Mouse (Mus musculus): ENCODE results near the gene Rpl10a. TPM values are rescaled to one million over a fixed set of nuclear protein-coding genes. Genes with fewer than 3 reads are reported as not detected.

Gene Rpl10a
- polyA plus RNA-seq, 1 experiment from 2014 or later, result 513 TPM

- Histone ChIP-seq H3K4me1 (ENCODE audit: control insufficient read depth in 2 of 2, insufficient read depth in 2 of 2, low read length in 2 of 2) (peaks cover 7 to 22% of the 10 kb centered on the region in 2 experiments), H3K27ac (replicated peaks in 1 of 2; ENCODE audit: control insufficient read depth in 1 of 2, insufficient read depth in 1 of 2, low read depth in 2 of 2, low read length in 2 of 2) (no peak overlapping the region), H3K4me3 (ENCODE audit: control insufficient read depth in 1 of 2, insufficient read depth in 1 of 2, low read depth in 1 of 2, low read length in 2 of 2) (no peak overlapping the region), H3K4me2 (ENCODE audit: low read length) (no peak overlapping the region), H3K36me3 (ENCODE audit: control insufficient read depth, insufficient read depth, low read length) (peaks cover 2% of the 10 kb centered on the region), H3K9me3 (ENCODE audit: control insufficient read depth, low read length) (no peaks in the 10 kb centered on the region), H3K27me3 (ENCODE audit: control insufficient read depth, insufficient read depth, low read length) (no peaks in the 10 kb centered on the region), H3K9ac (ENCODE audit: low read length) (no peak overlapping the region)
- WGBS, result 74% methylated on average over 3 of the region's 3 CpGs
- ATAC-seq (ENCODE audit: insufficient number of reproducible peaks, insufficient read depth, low FRiP score, low read depth), result no peak
Observed at GRCm38 (mm10) chr17:28310831-28311230, 17.4 kb upstream of the Rpl10a start.

GRCm38 (mm10) chr17:28311366-28312132 is 16.7 kb upstream of the Rpl10a start:
- peaks cover 7 to 22% of the 10 kb centered on the region in 2 experiments for H3K4me1 ChIP-seq (ENCODE audit: control insufficient read depth in 2 of 2, insufficient read depth in 2 of 2, low read length in 2 of 2)
- H3K36me3 ChIP-seq (ENCODE audit: control insufficient read depth, insufficient read depth, low read length), result peaks cover 9% of the 10 kb centered on the region
- ATAC-seq (ENCODE audit: insufficient number of reproducible peaks, insufficient read depth, low FRiP score, low read depth), result no peak
- H3K27ac ChIP-seq (replicated peaks in 1 of 2; ENCODE audit: control insufficient read depth in 1 of 2, insufficient read depth in 1 of 2, low read depth in 2 of 2, low read length in 2 of 2), result no peak overlapping the region
- no peak overlapping the region for H3K9ac ChIP-seq (ENCODE audit: low read length)
- no peak overlapping the region for H3K4me3 ChIP-seq (ENCODE audit: control insufficient read depth in 1 of 2, insufficient read depth in 1 of 2, low read depth in 1 of 2, low read length in 2 of 2)
- no peaks in the 10 kb centered on the region for H3K9me3 ChIP-seq (ENCODE audit: control insufficient read depth, low read length)
- H3K27me3 ChIP-seq (ENCODE audit: control insufficient read depth, insufficient read depth, low read length), result no peaks in the 10 kb centered on the region
- 82% methylated on average over 5 of the region's 5 CpGs for WGBS
- H3K4me2 ChIP-seq (ENCODE audit: low read length), result no peak overlapping the region

GRCm38 (mm10) chr17:28312232-28313211 is 15.7 kb upstream of the Rpl10a start:
- peak overlapping the region; percentile 59 for H3K4me2 ChIP-seq (ENCODE audit: low read length)
- H3K9ac ChIP-seq (ENCODE audit: low read length), result peak overlapping the region; percentile 50
- peak overlapping the region; percentile 41 to 86 for H3K4me3 ChIP-seq (ENCODE audit: control insufficient read depth in 1 of 2, insufficient read depth in 1 of 2, low read depth in 1 of 2, low read length in 2 of 2)
- no peaks in the 10 kb centered on the region for H3K27me3 ChIP-seq (ENCODE audit: control insufficient read depth, insufficient read depth, low read length)
- no peaks in the 10 kb centered on the region for H3K9me3 ChIP-seq (ENCODE audit: control insufficient read depth, low read length)
- peaks cover 19% of the 10 kb centered on the region for H3K36me3 ChIP-seq (ENCODE audit: control insufficient read depth, insufficient read depth, low read length)
- no peak for ATAC-seq (ENCODE audit: insufficient number of reproducible peaks, insufficient read depth, low FRiP score, low read depth)
- peaks cover 7 to 22% of the 10 kb centered on the region in 2 experiments for H3K4me1 ChIP-seq (ENCODE audit: control insufficient read depth in 2 of 2, insufficient read depth in 2 of 2, low read length in 2 of 2)
- WGBS, result 22% methylated on average over 17 of the region's 17 CpGs
- H3K27ac ChIP-seq (replicated peaks in 1 of 2; ENCODE audit: control insufficient read depth in 1 of 2, insufficient read depth in 1 of 2, low read depth in 2 of 2, low read length in 2 of 2), result peak overlapping the region in 1 of 2 experiments; percentile 37; a peak in 1 of 4 replicates

GRCm38 (mm10) chr17:28313212-28313879 is 14.9 kb upstream of the Rpl10a start, which contains the start of gene Fance:
Gene Fance, plus strand, starts transcription at chr17:28313519.
- peak within 1 kb of the TSS; percentile 87 for H3K4me2 ChIP-seq (ENCODE audit: low read length)
- no peaks in the 10 kb centered on the region for H3K27me3 ChIP-seq (ENCODE audit: control insufficient read depth, insufficient read depth, low read length)
- no peaks in the 10 kb centered on the region for H3K9me3 ChIP-seq (ENCODE audit: control insufficient read depth, low read length)
- peak within 1 kb of the TSS; percentile 85 to 86 for H3K4me3 ChIP-seq (ENCODE audit: control insufficient read depth in 1 of 2, insufficient read depth in 1 of 2, low read depth in 1 of 2, low read length in 2 of 2)
- peak; percentile 96 for ATAC-seq (ENCODE audit: insufficient number of reproducible peaks, insufficient read depth, low FRiP score, low read depth)
- peak within 1 kb of the TSS; percentile 95 for H3K9ac ChIP-seq (ENCODE audit: low read length)
- peaks cover 6 to 20% of the 10 kb centered on the region in 2 experiments for H3K4me1 ChIP-seq (ENCODE audit: control insufficient read depth in 2 of 2, insufficient read depth in 2 of 2, low read length in 2 of 2)
- H3K27ac ChIP-seq (replicated peaks in 1 of 2; ENCODE audit: control insufficient read depth in 1 of 2, insufficient read depth in 1 of 2, low read depth in 2 of 2, low read length in 2 of 2), result peak within 1 kb of the TSS; percentile 76 to 89
- under 1% methylated on average over 69 of the region's 69 CpGs for WGBS
- peaks cover 27% of the 10 kb centered on the region for H3K36me3 ChIP-seq (ENCODE audit: control insufficient read depth, insufficient read depth, low read length)

GRCm38 (mm10) chr17:28313880-28314225 is 14.4 kb upstream of the Rpl10a start:
- peaks cover 2 to 16% of the 10 kb centered on the region in 2 experiments; a peak in 3 of 4 replicates for H3K4me1 ChIP-seq (ENCODE audit: control insufficient read depth in 2 of 2, insufficient read depth in 2 of 2, low read length in 2 of 2)
- peak; percentile 9; the same call in 1 of the 2 replicates for ATAC-seq (ENCODE audit: insufficient number of reproducible peaks, insufficient read depth, low FRiP score, low read depth)
- under 1% methylated on average over 11 of the region's 11 CpGs for WGBS
- H3K27ac ChIP-seq (replicated peaks in 1 of 2; ENCODE audit: control insufficient read depth in 1 of 2, insufficient read depth in 1 of 2, low read depth in 2 of 2, low read length in 2 of 2), result peak overlapping the region in 1 of 2 experiments; percentile 89; a peak in 2 of 4 replicates
- peak overlapping the region; percentile 95 for H3K9ac ChIP-seq (ENCODE audit: low read length)
- peak overlapping the region; percentile 85 to 86 for H3K4me3 ChIP-seq (ENCODE audit: control insufficient read depth in 1 of 2, insufficient read depth in 1 of 2, low read depth in 1 of 2, low read length in 2 of 2)
- H3K9me3 ChIP-seq (ENCODE audit: control insufficient read depth, low read length), result no peaks in the 10 kb centered on the region
- H3K27me3 ChIP-seq (ENCODE audit: control insufficient read depth, insufficient read depth, low read length), result no peaks in the 10 kb centered on the region
- peak overlapping the region; percentile 87 for H3K4me2 ChIP-seq (ENCODE audit: low read length)
- peaks cover 32% of the 10 kb centered on the region for H3K36me3 ChIP-seq (ENCODE audit: control insufficient read depth, insufficient read depth, low read length)

- H3K27ac ChIP-seq (replicated peaks in 1 of 2; ENCODE audit: control insufficient read depth in 1 of 2, insufficient read depth in 1 of 2, low read depth in 2 of 2, low read length in 2 of 2), result no peak overlapping the region
- 85% methylated on average over 20 of the region's 20 CpGs for whole genome bisulfite sequencing
- no peak for ATAC-seq (ENCODE audit: insufficient number of reproducible peaks, insufficient read depth, low FRiP score, low read depth)
- no peak overlapping the region for H3K4me3 ChIP-seq (ENCODE audit: control insufficient read depth in 1 of 2, insufficient read depth in 1 of 2, low read depth in 1 of 2, low read length in 2 of 2)
- H3K9ac ChIP-seq (ENCODE audit: low read length), result no peak overlapping the region
- H3K27me3 ChIP-seq (ENCODE audit: control insufficient read depth, insufficient read depth, low read length), result no peaks in the 10 kb centered on the region
- no peaks in the 10 kb centered on the region for H3K9me3 ChIP-seq (ENCODE audit: control insufficient read depth, low read length)
- peaks cover 45% of the 10 kb centered on the region for H3K36me3 ChIP-seq (ENCODE audit: control insufficient read depth, insufficient read depth, low read length)
- H3K4me1 ChIP-seq (ENCODE audit: control insufficient read depth in 2 of 2, insufficient read depth in 2 of 2, low read length in 2 of 2), result peaks cover 2 to 16% of the 10 kb centered on the region in 2 experiments; a peak in 3 of 4 replicates
- H3K4me2 ChIP-seq (ENCODE audit: low read length), result no peak overlapping the region
Observed at GRCm38 (mm10) chr17:28315611-28316160, 12.6 kb upstream of the Rpl10a start.

- Histone ChIP-seq H3K4me1 (ENCODE audit: control insufficient read depth in 2 of 2, insufficient read depth in 2 of 2, low read length in 2 of 2) (peaks cover 2 to 16% of the 10 kb centered on the region in 2 experiments; a peak in 3 of 4 replicates), H3K4me3 (ENCODE audit: control insufficient read depth in 1 of 2, insufficient read depth in 1 of 2, low read depth in 1 of 2, low read length in 2 of 2) (no peak overlapping the region), H3K27ac (replicated peaks in 1 of 2; ENCODE audit: control insufficient read depth in 1 of 2, insufficient read depth in 1 of 2, low read depth in 2 of 2, low read length in 2 of 2) (no peak overlapping the region), H3K36me3 (ENCODE audit: control insufficient read depth, insufficient read depth, low read length) (peaks cover 53% of the 10 kb centered on the region), H3K4me2 (ENCODE audit: low read length) (no peak overlapping the region), H3K9me3 (ENCODE audit: control insufficient read depth, low read length) (no peaks in the 10 kb centered on the region), H3K9ac (ENCODE audit: low read length) (no peak overlapping the region), H3K27me3 (ENCODE audit: control insufficient read depth, insufficient read depth, low read length) (no peaks in the 10 kb centered on the region)
- WGBS, result 90% methylated on average over 9 of the region's 9 CpGs
- no peak for ATAC-seq (ENCODE audit: insufficient number of reproducible peaks, insufficient read depth, low FRiP score, low read depth)
Observed at GRCm38 (mm10) chr17:28316476-28316875, 11.8 kb upstream of the Rpl10a start.
